Mouse (Mus musculus) embryonic stem cell, embryonic (primary cell): ENCODE measurements around the gene Ssbp3.

Experiments
- CTCF ChIA-PET, 4 experiments: fragments of 300-600 bp in 2 of 4; fragments of 350-600 bp in 2 of 4; sonication (Branson Sonifier 250); formaldehyde crosslinking; loops; one replicate each; lab custom pipeline; 2022; ENCODE audit warnings: inconsistent platforms in 2 of 4; lab: Charles Lee
- POLR2A ChIA-PET, 4 experiments: fragments of 300-600 bp in 2 of 4; fragments of 350-600 bp in 2 of 4; sonication (Branson Sonifier 250); formaldehyde crosslinking; loops; one replicate each; lab custom pipeline; 2022; ENCODE audit warnings: antibody characterized with exemption in 4 of 4, inconsistent platforms in 1 of 4; lab: Charles Lee

The Ssbp3 gene

GRCm38 (mm10) chr4:106896086-106896485 is 14.4 kb upstream of the Ssbp3 start:
- CTCF ChIA-PET: interaction anchor here in 3 of 4 experiments (0.5 to 1.1 kb wide), 4 partner anchors 55 to 125 kb away, joined by 3 to 7 read pairs (median 4); no protein-coding TSS in a partner anchor

GRCm38 (mm10) chr4:106898923-106899322 is 11.6 kb upstream of the Ssbp3 start:
- POLR2A ChIA-PET: interaction anchor here in 3 of 4 experiments (0.9 to 2.0 kb wide), 3 partner anchors 9 to 28 kb away, joined by 3 to 8 read pairs (median 3); partner anchors contain the start of gene Ssbp3 (in 1 of the 3)
- CTCF ChIA-PET: interaction anchor here in 2 of 4 experiments (0.5 to 1.5 kb wide), 2 partner anchors 15 to 90 kb away, joined by 3 read pairs; no protein-coding TSS in a partner anchor

More at GRCm38 (mm10) chr4:106896086-106896485, 14.4 kb upstream of the Ssbp3 start:
- POLR2A ChIA-PET: interaction anchor here in 2 of 4 experiments (0.6 to 2.2 kb wide), 5 partner anchors 12 to 79 kb away, joined by 3 to 6 read pairs (median 4); no protein-coding TSS in a partner anchor

GRCm38 (mm10) chr4:106899471-106899870 is 11.0 kb upstream of the Ssbp3 start:
- ChIA-PET POLR2A (interaction anchor here in 2 of 4 experiments (1.2 to 2.0 kb wide), 2 partner anchors 8 to 29 kb away, joined by 3 to 8 read pairs; no protein-coding TSS in a partner anchor), CTCF (interaction anchor here in 1 of 4 experiments (1.5 kb wide), 1 partner anchor 90 kb away, joined by 3 read pairs; no protein-coding TSS in a partner anchor)

- CTCF ChIA-PET: interaction anchor here in 2 of 4 experiments (0.6 to 1.2 kb wide), 4 partner anchors 26 to 401 kb away, joined by 3 to 14 read pairs (median 4); no protein-coding TSS in a partner anchor
Measured at GRCm38 (mm10) chr4:106900718-106901117, 9.8 kb upstream of the Ssbp3 start.

GRCm38 (mm10) chr4:106901610-106902009 is 8.9 kb upstream of the Ssbp3 start:
- POLR2A ChIA-PET: interaction anchor here (0.6 to 3.5 kb wide), 16 partner anchors 9 to 749 kb away, joined by 3 to 13 read pairs (median 4); partner anchors contain the start of gene Ssbp3 (in 3 of the 4)
- CTCF ChIA-PET: interaction anchor here in 3 of 4 experiments (0.6 to 1.6 kb wide), 5 partner anchors 63 to 402 kb away, joined by 3 to 14 read pairs (median 4); no protein-coding TSS in a partner anchor

More at GRCm38 (mm10) chr4:106900718-106901117, 9.8 kb upstream of the Ssbp3 start:
- POLR2A ChIA-PET: interaction anchor here in 3 of 4 experiments (0.6 to 3.5 kb wide), 12 partner anchors 10 to 208 kb away, joined by 3 to 13 read pairs (median 3); partner anchors contain the start of gene Ssbp3 (in 1 of the 3)

GRCm38 (mm10) chr4:106902157-106902556 is 8.3 kb upstream of the Ssbp3 start:
- POLR2A ChIA-PET: interaction anchor here in 3 of 4 experiments (0.6 to 3.5 kb wide), 19 partner anchors 8 to 294 kb away, joined by 3 to 13 read pairs (median 3); partner anchors contain the start of gene Ssbp3 (in 2 of the 3)
- CTCF ChIA-PET: interaction anchor here in 2 of 4 experiments (0.7 to 1.6 kb wide), 5 partner anchors 28 to 262 kb away, joined by 3 to 12 read pairs (median 4); no protein-coding TSS in a partner anchor

GRCm38 (mm10) chr4:106905898-106906297 is 4.6 kb upstream of the Ssbp3 start:
- POLR2A ChIA-PET: no interaction called here
- CTCF ChIA-PET: interaction anchor here in 2 of 4 experiments (0.7 to 1.6 kb wide), 4 partner anchors 16 to 341 kb away, joined by 3 to 7 read pairs (median 4); no protein-coding TSS in a partner anchor

- ChIA-PET CTCF (interaction anchor here (0.5 to 2.1 kb wide), 14 partner anchors 24 to 260 kb away, joined by 3 to 10 read pairs (median 3); no protein-coding TSS in a partner anchor), POLR2A (interaction anchor here (0.6 to 6.3 kb wide), 50 partner anchors 9 to 271 kb away, joined by 3 to 77 read pairs (median 4); partner anchors contain the start of genes Tmem59 (in 2 of the 4) and Tceanc2 (in 1 of the 4))
Measured at GRCm38 (mm10) chr4:106907701-106908425, 2.6 kb upstream of the Ssbp3 start.

- POLR2A ChIA-PET: interaction anchor here (0.7 to 6.3 kb wide), 38 partner anchors 9 to 270 kb away, joined by 3 to 77 read pairs (median 4); partner anchors contain the start of genes Tmem59 (in 2 of the 4) and Tceanc2 (in 1 of the 4)
- CTCF ChIA-PET: interaction anchor here (0.6 to 2.1 kb wide), 8 partner anchors 24 to 190 kb away, joined by 3 to 10 read pairs (median 4); no protein-coding TSS in a partner anchor
Measured at GRCm38 (mm10) chr4:106908426-106908809, 2.1 kb upstream of the Ssbp3 start.

GRCm38 (mm10) chr4:106908950-106909751 is 1.4 kb upstream of the Ssbp3 start:
- ChIA-PET CTCF (interaction anchor here in 2 of 4 experiments (0.7 to 2.0 kb wide), 4 partner anchors 24 to 79 kb away, joined by 3 to 5 read pairs (median 3); no protein-coding TSS in a partner anchor), POLR2A (interaction anchor here (0.7 to 6.3 kb wide), 38 partner anchors 7 to 269 kb away, joined by 3 to 77 read pairs (median 6); partner anchors contain the start of genes Tceanc2 (in 2 of the 4) and Tmem59 (in 2 of the 4))

GRCm38 (mm10) chr4:106909797-106910196 is 704 bp upstream of the Ssbp3 start:
- ChIA-PET CTCF (interaction anchor here (0.6 to 1.0 kb wide), 5 partner anchors 25 to 440 kb away, joined by 3 to 4 read pairs (median 3); no protein-coding TSS in a partner anchor), POLR2A (interaction anchor here (0.8 to 6.3 kb wide), 33 partner anchors 8 to 269 kb away, joined by 3 to 77 read pairs (median 6); partner anchors contain the start of genes Tmem59 (in 2 of the 4), Pars2 (in 1 of the 4) and Tceanc2 (in 1 of the 4))

GRCm38 (mm10) chr4:106911246-106911801 is 823 bp downstream of the Ssbp3 start:
- ChIA-PET CTCF (interaction anchor here in 3 of 4 experiments (0.9 to 1.7 kb wide), 5 partner anchors 72 to 77 kb away, joined by 3 to 7 read pairs (median 4); no protein-coding TSS in a partner anchor), POLR2A (interaction anchor here (0.5 to 6.3 kb wide), 31 partner anchors 10 to 341 kb away, joined by 3 to 77 read pairs (median 6); partner anchors contain the start of genes Tmem59 (in 2 of the 4) and Tceanc2 (in 1 of the 4))

- POLR2A ChIA-PET: interaction anchor here in 3 of 4 experiments (0.6 to 6.3 kb wide), 24 partner anchors 10 to 266 kb away, joined by 3 to 77 read pairs (median 6); partner anchors contain the start of gene Tmem59 (in 1 of the 3)
- CTCF ChIA-PET: interaction anchor here in 3 of 4 experiments (0.6 to 1.7 kb wide), 6 partner anchors 8 to 163 kb away, joined by 3 to 7 read pairs (median 3); no protein-coding TSS in a partner anchor
Measured at GRCm38 (mm10) chr4:106911951-106912688, 1.6 kb downstream of the Ssbp3 start.

GRCm38 (mm10) chr4:106912689-106913041 is 2.2 kb downstream of the Ssbp3 start:
- ChIA-PET POLR2A (interaction anchor here in 3 of 4 experiments (0.6 to 6.3 kb wide), 10 partner anchors 10 to 239 kb away, joined by 3 to 77 read pairs (median 4); no protein-coding TSS in a partner anchor), CTCF (interaction anchor here in 3 of 4 experiments (0.6 to 1.1 kb wide), 4 partner anchors 9 to 163 kb away, joined by 3 to 4 read pairs (median 3); no protein-coding TSS in a partner anchor)

- CTCF ChIA-PET: no interaction called here
- POLR2A ChIA-PET: interaction anchor here in 2 of 4 experiments (0.9 to 1.9 kb wide), 4 partner anchors 11 to 55 kb away, joined by 3 to 8 read pairs (median 4); no protein-coding TSS in a partner anchor
Measured at GRCm38 (mm10) chr4:106913411-106914049, 3.0 kb downstream of the Ssbp3 start.
